Mouse (Mus musculus) spleen, adult 2 months (tissue): ENCODE measurements around the gene Prkar2a.

ENCODE experiments used
- CTCF ChIP-seq: fragments of 200-500 bp; IDR thresholded peaks from 2 replicates; pipeline ENCODE4 v1.5.1; 2011; ENCODE audit warnings: mild to moderate bottlenecking, inconsistent platforms; ENCODE audit not compliant: insufficient read depth, insufficient read length, insufficient replicate concordance; ENCODE audit errors: extremely low read depth
- POLR2A ChIP-seq: fragments of 200-500 bp; IDR thresholded peaks from 2 replicates; pipeline ENCODE4 v1.6.1; 2011; ENCODE audit warnings: low read depth, low read length, inconsistent platforms

DNA sequence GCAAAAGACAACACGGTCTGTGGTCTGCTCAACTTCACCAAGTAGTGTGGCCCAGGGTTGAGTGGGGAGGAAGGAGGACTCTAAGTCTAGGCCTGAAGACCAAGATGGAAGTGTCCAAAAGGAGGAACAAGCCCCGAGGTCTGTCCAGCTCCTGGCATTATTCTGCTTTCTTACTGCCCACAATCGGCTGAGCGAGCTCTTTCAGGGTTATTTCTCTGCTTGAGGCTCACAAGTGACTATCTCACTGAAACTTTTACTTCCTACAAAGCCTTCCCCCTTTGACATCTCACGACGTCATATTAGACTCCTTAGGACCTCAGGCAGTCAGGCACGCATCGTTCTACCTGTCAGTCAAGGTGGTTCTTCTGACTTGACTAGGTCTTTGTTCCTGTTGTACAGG is 2.3 kb downstream of the Prkar2a start:
- TF ChIP-seq POLR2A, result no peak
- TF ChIP-seq CTCF, result no peak
